Mouse (Mus musculus) liver, postnatal 0 days (tissue): Measurements from ENCODE around the gene Meox1. TPM values are rescaled to one million over a fixed set of nuclear protein-coding genes. Genes with fewer than 3 reads are reported as not detected.

ENCODE experiments used
- ATAC-seq: fragments of 200-750 bp; cut with Nextera tagmentation; 2 replicates; pipeline ENCODE4 v1.8.0; 2017; ENCODE audit warnings: mild to moderate bottlenecking, moderate library complexity
- DNase-seq: peaks from one replicate; pipeline ENCODE4 v3.0.0-alpha.2; 2016
- H3K27ac ChIP-seq: fragments of 300-500 bp; sonication (generic); 2 replicates; pipeline ENCODE4 v1.5.1; 2014; ENCODE audit warnings: antibody characterized with exemption, moderate library complexity, mild to moderate bottlenecking, low read depth
- H3K27me3 ChIP-seq: fragments of 300-500 bp; sonication (generic); 2 replicates; pipeline ENCODE4 v1.6.1; 2014; ENCODE audit warnings: low read length, control low read depth, mixed read lengths; ENCODE audit not compliant: insufficient read depth
- H3K36me3 ChIP-seq: fragments of 300-500 bp; sonication (generic); replicated peaks from 2 replicates; pipeline ENCODE4 v1.6.1; 2014; ENCODE audit warnings: mild to moderate bottlenecking, control low read depth, low read length, moderate library complexity, mixed read lengths; ENCODE audit not compliant: insufficient read depth
- H3K4me1 ChIP-seq: fragments of 300-500 bp; sonication (generic); 2 replicates; pipeline ENCODE4 v1.6.1; 2014; ENCODE audit warnings: antibody characterized with exemption, mild to moderate bottlenecking, control low read depth; ENCODE audit not compliant: insufficient read depth
- H3K4me2 ChIP-seq: fragments of 300-500 bp; sonication (generic); 2 replicates; pipeline ENCODE4 v1.6.1; 2014; ENCODE audit warnings: low read depth, mild to moderate bottlenecking, low read length, moderate library complexity, mixed read lengths
- H3K4me3 ChIP-seq: fragments of 300-500 bp; sonication (generic); 2 replicates; pipeline ENCODE4 v1.5.1; 2014; ENCODE audit warnings: low read depth, low read length
- H3K9ac ChIP-seq: fragments of 300-500 bp; sonication (generic); replicated peaks from 2 replicates; pipeline ENCODE4 v1.6.1; 2014; ENCODE audit warnings: mild to moderate bottlenecking, moderate library complexity
- H3K9me3 ChIP-seq: fragments of 300-500 bp; sonication (generic); 2 replicates; pipeline ENCODE4 v1.6.1; 2016; ENCODE audit warnings: mild to moderate bottlenecking, control low read depth, low read length, mixed read lengths
- CTCF ChIP-seq: sonication (generic); IDR thresholded peaks from 2 replicates; pipeline ENCODE4 v1.5.1; 2016; ENCODE audit warnings: antibody characterized with exemption, low read depth
- EP300 ChIP-seq: IDR thresholded peaks from 2 replicates; pipeline ENCODE4 v1.6.1; 2016; ENCODE audit warnings: antibody characterized with exemption, low read depth, mild to moderate bottlenecking
- WGBS: fragments of 180-500 bp; shearing (Covaris S2); extraction: QIAGEN DNeasy Blood & Tissue Kit; methylation state at CpG from one replicate; pipeline ENCODE4 v1.1.7; 2014; ENCODE audit not compliant: insufficient replicate concordance; 5-methylcytosine and 5-hydroxymethylcytosine counted together
- polyA plus RNA-seq: library from polyadenylated mRNA; unstranded; fragments of >200 nt; fragmentation: Nextera tagmentation; extraction: Ambion mirVana; gene quantifications from 2 replicates; pipeline ENCODE4 v1.2.1, GENCODE M21; 2015

Meox1 gene
- polyA plus RNA-seq, 1 experiment from 2014 or later = 0.05 TPM

GRCm38 (mm10) chr11:101908777-101909176 is 14.6 kb upstream of the Meox1 start:
- TF ChIP-seq CTCF = no peak
- Histone ChIP-seq H3K9ac (no peak overlapping the region), H3K27ac (no peak overlapping the region), H3K9me3 (no peaks in the 10 kb centered on the region), H3K36me3 (no peaks in the 10 kb centered on the region), H3K4me1 (no peaks in the 10 kb centered on the region), H3K4me2 (no peak overlapping the region), H3K4me3 (no peak overlapping the region), H3K27me3 (peaks cover 6% of the 10 kb centered on the region; the same call in 1 of the 2 replicates)
- ATAC-seq (no peak), DNase-seq (no peak)
- WGBS = 57% methylated on average over 6 of the region's 6 CpGs

- Histone ChIP-seq H3K4me3 (no peak overlapping the region), H3K27ac (no peak overlapping the region), H3K4me2 (no peak overlapping the region), H3K9ac (no peak overlapping the region), H3K9me3 (no peaks in the 10 kb centered on the region), H3K4me1 (no peaks in the 10 kb centered on the region), H3K36me3 (no peaks in the 10 kb centered on the region), H3K27me3 (0 out of 2 replicates have a peak, but pooled peaks cover 4% of the 10 kb centered on the region)
- 23% methylated on average over 13 of the region's 13 CpGs for WGBS
- TF ChIP-seq CTCF (peak; percentile 87), EP300 (no peak)
- DNase-seq (peak; percentile 76), ATAC-seq (peak; percentile 47; the same call in 1 of the 2 replicates)
Observed at GRCm38 (mm10) chr11:101905115-101905514, 10.9 kb upstream of the Meox1 start.

GRCm38 (mm10) chr11:101901309-101901708 is 7.1 kb upstream of the Meox1 start:
- Histone ChIP-seq H3K27me3 (0 out of 2 replicates have a peak, but pooled peaks cover 4% of the 10 kb centered on the region), H3K9me3 (no peaks in the 10 kb centered on the region)

GRCm38 (mm10) chr11:101898328-101898727 is 4.2 kb upstream of the Meox1 start:
- ATAC-seq = no peak
- Histone ChIP-seq H3K4me1 (no peaks in the 10 kb centered on the region), H3K4me2 (no peak overlapping the region), H3K9ac (no peak overlapping the region), H3K36me3 (no peaks in the 10 kb centered on the region), H3K9me3 (no peaks in the 10 kb centered on the region), H3K4me3 (no peak overlapping the region), H3K27me3 (peaks cover 14% of the 10 kb centered on the region; the same call in 1 of the 2 replicates), H3K27ac (no peak overlapping the region)
- WGBS = 78% methylated on average over 4 of the region's 4 CpGs
- no peak for DNase-seq
- TF ChIP-seq CTCF (no peak), EP300 (no peak)

More at GRCm38 (mm10) chr11:101901309-101901708, 7.1 kb upstream of the Meox1 start:
- Histone ChIP-seq H3K9ac (no peak overlapping the region), H3K27ac (no peak overlapping the region), H3K4me1 (no peaks in the 10 kb centered on the region), H3K36me3 (no peaks in the 10 kb centered on the region), H3K4me2 (no peak overlapping the region), H3K4me3 (no peak overlapping the region)
- TF ChIP-seq EP300 = no peak
- TF ChIP-seq CTCF = no peak
- ATAC-seq (no peak), DNase-seq (no peak)
- 29% methylated on average over 8 of the region's 8 CpGs for WGBS

DNA sequence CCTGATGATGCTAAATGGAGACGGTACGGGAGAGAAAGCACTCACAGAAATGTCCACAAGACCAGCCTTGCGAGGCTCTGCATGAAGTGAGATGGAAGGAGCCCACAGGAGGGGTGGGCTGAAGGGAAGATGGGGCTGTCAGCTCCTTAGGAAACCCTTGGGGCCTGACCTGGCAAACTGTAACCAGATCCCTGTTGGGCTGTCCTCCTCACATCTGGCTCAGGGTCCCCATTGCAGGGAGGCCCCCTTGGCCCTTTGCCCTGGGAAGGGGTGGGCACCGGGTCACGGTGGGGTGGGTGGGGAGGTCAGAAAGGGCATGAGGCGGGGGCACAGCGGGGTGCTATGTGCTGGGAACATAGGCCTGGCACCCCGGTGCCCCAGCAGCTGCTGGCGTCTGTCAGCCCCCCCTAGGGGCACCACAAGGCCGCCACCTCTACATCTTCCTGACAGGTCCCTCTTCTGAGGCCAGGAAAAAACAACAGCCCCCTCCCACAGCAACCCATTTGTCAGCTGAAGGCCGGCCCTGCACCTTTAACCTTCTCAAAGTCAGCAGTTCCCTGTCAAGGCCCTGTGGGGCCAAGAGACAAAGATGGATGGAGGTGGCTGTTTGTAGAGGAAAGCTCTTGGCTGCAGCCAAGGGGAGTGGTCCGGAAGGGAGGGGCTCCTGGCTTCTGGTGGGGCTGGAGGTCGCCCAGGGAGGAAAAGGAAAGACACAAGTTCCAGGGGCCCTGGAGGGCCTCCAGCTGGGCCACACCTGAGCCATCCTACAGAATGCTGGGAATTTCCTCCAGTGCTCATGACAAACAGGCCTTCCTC is 2.6 kb upstream of the Meox1 start:
- Histone ChIP-seq H3K9ac (no peak overlapping the region), H3K4me3 (no peak overlapping the region), H3K4me1 (no peaks in the 10 kb centered on the region), H3K36me3 (no peaks in the 10 kb centered on the region), H3K27ac (no peak overlapping the region), H3K27me3 (peaks cover 27% of the 10 kb centered on the region; the same call in 1 of the 2 replicates), H3K9me3 (no peaks in the 10 kb centered on the region), H3K4me2 (no peak overlapping the region)
- WGBS = 39% methylated on average over 13 of the region's 13 CpGs
- DNase-seq (no peak), ATAC-seq (no peak)
- TF ChIP-seq CTCF = no peak
- no peak for TF ChIP-seq EP300

GRCm38 (mm10) chr11:101893560-101893959 is 614 bp downstream of the Meox1 start:
- no peak for DNase-seq
- no peak overlapping the region for H3K4me3 ChIP-seq
- H3K4me2 ChIP-seq = no peak overlapping the region

More at GRCm38 (mm10) chr11:101893560-101893959, 614 bp downstream of the Meox1 start:
- TF ChIP-seq CTCF (no peak), EP300 (no peak)
- no peak overlapping the region for H3K27ac ChIP-seq
- no peak for ATAC-seq
- no peak overlapping the region for H3K9ac ChIP-seq
- H3K4me1 ChIP-seq = no peaks in the 10 kb centered on the region
- WGBS = 25% methylated on average over 15 of the region's 15 CpGs
- H3K36me3 ChIP-seq = no peaks in the 10 kb centered on the region
- no peaks in the 10 kb centered on the region for H3K9me3 ChIP-seq
- peaks cover 40% of the 10 kb centered on the region; the same call in 1 of the 2 replicates for H3K27me3 ChIP-seq
